Mouse (Mus musculus) heart, adult 8-10 months (tissue): Measurements from ENCODE around the gene Gm13128. TPM values are rescaled to one million over a fixed set of nuclear protein-coding genes. Genes with fewer than 3 reads are reported as not detected.
"Not testable (repeated sequence)": the region's sequence is repeated elsewhere in the genome, so short reads cannot be mapped to it uniquely, and the experiment has no call there.

Experiments used
- DNase-seq: peaks from one replicate; pipeline ENCODE4 v3.0.0; 2022; ENCODE audit warnings: low spot score
- total RNA-seq, 4 experiments: library from RNA; stranded (reverse); gene quantifications; 2 replicates each; pipeline ENCODE4 v1.2.4; 2022

The Gm13128 gene
- total RNA-seq: not detected

DNA sequence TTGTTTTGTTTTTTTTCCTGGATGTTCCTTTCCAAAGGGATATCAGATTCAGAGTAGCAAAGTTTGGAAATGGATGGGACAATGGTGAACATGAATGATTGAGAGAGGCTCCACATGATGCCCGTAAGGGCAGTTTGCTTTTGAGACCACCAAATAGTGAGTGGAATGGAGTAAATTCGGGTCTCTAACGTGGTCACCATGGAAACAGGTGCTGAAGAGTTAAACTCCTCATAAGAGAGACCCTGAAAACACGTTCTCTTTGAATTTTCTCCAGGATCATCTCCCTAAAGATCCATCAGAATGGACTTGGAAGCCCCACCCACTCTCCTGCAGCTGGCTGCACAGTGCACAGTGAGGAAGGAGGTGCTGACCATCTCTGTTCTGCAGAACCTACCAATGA lies at the start of gene Gm13128:
Gm13128 (plus strand) TSS at position 301 of the 400 bp plus-strand sequence.
- not testable (repeated sequence) for DNase-seq

GRCm38 (mm10) chr4:144280388-144280787 lies 49.7 kb upstream of the Gm13128 start, which contains the start of gene Pramel5:
TSS of gene Pramel5 (minus strand) at chr4:144280488.
- DNase-seq: not testable (repeated sequence)

- not testable (repeated sequence) for DNase-seq
These were observed 30.6 kb upstream of the Gm13128 start for GRCm38 (mm10) chr4:144299414-144299813.

GRCm38 (mm10) chr4:144312666-144313460 lies 17.2 kb upstream of the Gm13128 start:
- DNase-seq: not testable (repeated sequence)

DNA sequence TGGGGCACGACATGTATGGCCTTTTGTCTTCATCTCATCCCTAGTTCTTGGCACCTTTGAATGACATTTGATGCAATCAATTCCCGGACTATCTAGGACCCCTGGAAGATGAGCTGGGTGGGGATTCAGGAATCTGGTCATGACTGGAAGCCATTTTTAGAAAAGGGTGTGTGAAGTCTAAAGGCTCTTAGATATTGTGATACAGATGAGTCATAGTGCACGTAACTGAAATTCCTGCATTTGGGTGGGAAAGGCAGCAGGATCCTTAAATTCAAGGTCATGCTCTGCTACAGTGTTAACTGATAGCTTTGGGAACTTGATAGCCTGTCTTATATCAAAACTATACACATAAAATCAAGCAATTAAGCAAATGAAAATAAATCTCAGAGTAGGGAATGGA lies 5.8 kb downstream of the Gm13128 start:
- DNase-seq: not testable (repeated sequence)

DNA sequence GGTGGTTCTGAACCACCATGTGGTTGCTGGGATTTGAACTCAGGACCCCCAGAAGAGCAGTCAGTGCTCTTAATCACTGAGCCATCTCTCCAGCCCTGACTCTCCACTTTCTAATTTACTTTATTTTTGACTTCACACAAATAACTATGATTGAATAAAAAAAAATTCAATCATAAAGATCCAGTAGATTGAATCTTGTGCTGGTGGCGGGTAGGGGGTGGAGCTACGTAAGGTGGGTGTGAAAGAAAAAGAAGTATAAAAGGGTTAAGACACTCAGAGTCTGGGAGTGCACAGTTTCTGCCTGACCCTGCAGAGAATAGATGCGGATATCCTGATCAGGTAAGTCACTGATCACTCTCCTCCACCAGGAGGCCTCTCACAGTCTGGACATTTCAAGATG lies 27.6 kb downstream of the Gm13128 start, which contains the start of gene Gm13119:
Gm13119 (plus strand) TSS at position 301 of the 400 bp plus-strand sequence.
- not testable (repeated sequence) for DNase-seq

DNA sequence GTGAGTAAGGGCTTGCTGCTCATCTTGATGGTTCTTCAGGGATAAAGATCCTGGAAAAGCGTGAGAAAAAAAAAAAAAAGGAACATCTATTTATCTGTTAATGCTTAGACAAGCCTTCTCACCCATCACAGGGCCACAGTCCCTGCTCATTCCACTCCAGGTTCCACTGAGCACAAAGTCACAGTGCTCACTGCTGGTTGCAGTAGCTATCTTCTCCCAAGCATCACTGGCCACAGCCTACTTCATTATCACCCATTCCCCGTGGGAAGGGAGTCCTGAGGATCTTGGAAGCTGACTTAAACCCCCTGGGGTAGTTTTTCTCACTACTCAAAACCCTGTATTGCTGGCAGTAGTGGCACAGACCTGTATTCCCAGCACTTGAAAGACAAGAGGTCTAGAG lies 47.9 kb downstream of the Gm13128 start, which contains the start of gene Pramef20:
Pramef20 (minus strand) TSS at position 23 of the 400 bp plus-strand sequence.
- DNase-seq: no peak

Other genes with a start within 250 kb of the Gm13128 start
- not detected for gene Gm13102, start 223.8 kb upstream of the Gm13128 start, total RNA-seq
- gene Oog3, start 167.6 kb upstream of the Gm13128 start, total RNA-seq: not detected
- not detected for gene Oog2, start 139.5 kb upstream of the Gm13128 start, total RNA-seq
- gene C87977, start 116.9 kb upstream of the Gm13128 start, total RNA-seq: not detected
- gene Pramel5, start 49.8 kb upstream of the Gm13128 start, total RNA-seq: not detected
- gene Gm13119, start 27.7 kb downstream of the Gm13128 start, total RNA-seq: not detected
- gene Pramef20, start 47.7 kb downstream of the Gm13128 start, total RNA-seq: not detected
- not detected for gene Pramef12, start 78.2 kb downstream of the Gm13128 start, total RNA-seq
- gene 1700012P22Rik, start 108.5 kb downstream of the Gm13128 start, total RNA-seq: not detected
- not detected for gene Gm9944, start 123.1 kb downstream of the Gm13128 start, total RNA-seq
- gene Aadacl3, start 133.5 kb downstream of the Gm13128 start, total RNA-seq: not detected
- not detected for gene 9430007A20Rik, start 189.6 kb downstream of the Gm13128 start, total RNA-seq
- gene Gm13124, start 234.9 kb downstream of the Gm13128 start, total RNA-seq: not detected